Mouse (Mus musculus) embryonic facial prominence, embryonic 10.5 days (tissue): ENCODE data around the gene Ccdc97. TPM values are rescaled to one million over a fixed set of nuclear protein-coding genes. Genes with fewer than 3 reads are reported as not detected.

ENCODE experiments used
- DNase-seq: peaks from one replicate; pipeline ENCODE4 v3.0.0-alpha.2; 2017; ENCODE audit warnings: low spot score
- H3K27ac ChIP-seq: fragments of 300-500 bp; sonication (generic); replicated peaks from 2 replicates; pipeline ENCODE4 v1.5.1; 2016; ENCODE audit warnings: mild to moderate bottlenecking
- H3K27me3 ChIP-seq: fragments of 300-500 bp; sonication (generic); replicated peaks from 2 replicates; pipeline ENCODE4 v1.6.1; 2016; ENCODE audit warnings: low read depth, mild to moderate bottlenecking; ENCODE audit not compliant: poor library complexity, severe bottlenecking
- H3K36me3 ChIP-seq: fragments of 300-500 bp; sonication (generic); replicated peaks from 2 replicates; pipeline ENCODE4 v1.6.1; 2016; ENCODE audit warnings: mild to moderate bottlenecking, moderate library complexity
- H3K4me1 ChIP-seq: fragments of 300-500 bp; sonication (generic); 2 replicates; pipeline ENCODE4 v1.6.1; 2016
- H3K4me3 ChIP-seq: fragments of 300-500 bp; sonication (generic); 2 replicates; pipeline ENCODE4 v1.5.1; 2016; ENCODE audit warnings: mild to moderate bottlenecking, moderate library complexity
- H3K9me3 ChIP-seq: fragments of 300-500 bp; sonication (generic); 2 replicates; pipeline ENCODE4 v1.6.1; 2016; ENCODE audit warnings: mild to moderate bottlenecking
- WGBS: fragments of 180-500 bp; shearing (Covaris S2); methylation state at CpG from one replicate; pipeline ENCODE4 v1.1.7; 2016; 5-methylcytosine and 5-hydroxymethylcytosine counted together
- polyA plus RNA-seq: library from polyadenylated mRNA; unstranded; fragments of >200 nt; fragmentation: Nextera tagmentation; extraction: Ambion mirVana; gene quantifications from 2 replicates; pipeline ENCODE4 v1.2.1, GENCODE M21; 2016

Ccdc97 gene
- polyA plus RNA-seq, 1 experiment from 2014 or later, result 31.6 TPM

GRCm38 (mm10) chr7:25684659-25685058 lies 34.2 kb downstream of the Ccdc97 start:
- Histone ChIP-seq H3K27me3 (peaks cover 57% of the 10 kb centered on the region), H3K4me3 (no peak overlapping the region), H3K4me1 (peaks cover 62% of the 10 kb centered on the region), H3K27ac (no peak overlapping the region), H3K9me3 (no peaks in the 10 kb centered on the region), H3K36me3 (peaks cover 10% of the 10 kb centered on the region; the same call in 1 of the 2 replicates)
- 85% methylated on average over 6 of the region's 6 CpGs for WGBS
- DNase-seq, result no peak

GRCm38 (mm10) chr7:25683474-25684180 lies 35.3 kb downstream of the Ccdc97 start:
- peaks cover 52% of the 10 kb centered on the region for H3K4me1 ChIP-seq
- no peak overlapping the region for H3K4me3 ChIP-seq
- WGBS, result 62% methylated on average over 7 of the region's 7 CpGs
- H3K9me3 ChIP-seq, result no peaks in the 10 kb centered on the region
- no peak for DNase-seq
- H3K27ac ChIP-seq, result no peak overlapping the region
- H3K36me3 ChIP-seq, result peaks cover 10% of the 10 kb centered on the region; the same call in 1 of the 2 replicates
- H3K27me3 ChIP-seq, result peaks cover 57% of the 10 kb centered on the region

- WGBS, result 63% methylated on average over 15 of the region's 15 CpGs
- Histone ChIP-seq H3K4me3 (peak overlapping the region; percentile 77), H3K27ac (peak overlapping the region; percentile 94; the same call in 1 of the 2 replicates)
Observed at GRCm38 (mm10) chr7:25681341-25682231, 37.3 kb downstream of the Ccdc97 start.

GRCm38 (mm10) chr7:25680514-25681258 lies 38.2 kb downstream of the Ccdc97 start, which contains the start of gene B9d2:
Gene B9d2 (plus strand): TSS chr7:25680780.
- Histone ChIP-seq H3K4me3 (peak within 1 kb of the TSS; percentile 77), H3K27ac (peak within 1 kb of the TSS; percentile 94)
- DNase-seq, result peak; percentile 95

More at GRCm38 (mm10) chr7:25681341-25682231, 37.3 kb downstream of the Ccdc97 start:
- Histone ChIP-seq H3K27me3 (peaks cover 48% of the 10 kb centered on the region), H3K36me3 (peaks cover 10% of the 10 kb centered on the region; the same call in 1 of the 2 replicates), H3K9me3 (no peaks in the 10 kb centered on the region), H3K4me1 (peaks cover 32% of the 10 kb centered on the region)
- DNase-seq, result no peak

GRCm38 (mm10) chr7:25679971-25680370 lies 38.9 kb downstream of the Ccdc97 start:
- Histone ChIP-seq H3K27me3 (peaks cover 48% of the 10 kb centered on the region), H3K9me3 (no peaks in the 10 kb centered on the region), H3K27ac (no peak overlapping the region), H3K4me3 (peak overlapping the region; percentile 77), H3K4me1 (peaks cover 20% of the 10 kb centered on the region), H3K36me3 (peaks cover 8% of the 10 kb centered on the region; the same call in 1 of the 2 replicates)
- DNase-seq, result no peak
- 9% methylated on average over 6 of the region's 6 CpGs for WGBS

More at GRCm38 (mm10) chr7:25680514-25681258, 38.2 kb downstream of the Ccdc97 start, which contains the start of gene B9d2:
- WGBS, result under 1% methylated on average over 46 of the region's 46 CpGs
- peaks cover 23% of the 10 kb centered on the region for H3K4me1 ChIP-seq
- H3K9me3 ChIP-seq, result no peaks in the 10 kb centered on the region
- peaks cover 48% of the 10 kb centered on the region for H3K27me3 ChIP-seq
- H3K36me3 ChIP-seq, result peaks cover 8% of the 10 kb centered on the region; the same call in 1 of the 2 replicates

- whole genome bisulfite sequencing, result 89% methylated on average over 7 of the region's 7 CpGs
- Histone ChIP-seq H3K27ac (no peak overlapping the region), H3K4me1 (peaks cover 25% of the 10 kb centered on the region), H3K36me3 (no peaks in the 10 kb centered on the region), H3K4me3 (no peak overlapping the region), H3K9me3 (peaks cover 2% of the 10 kb centered on the region; the same call in 1 of the 2 replicates), H3K27me3 (peaks cover 61% of the 10 kb centered on the region)
- DNase-seq, result no peak
Observed at GRCm38 (mm10) chr7:25677013-25677412, 41.9 kb downstream of the Ccdc97 start.

- no peak overlapping the region for H3K4me3 ChIP-seq
- H3K36me3 ChIP-seq, result no peaks in the 10 kb centered on the region
- DNase-seq, result no peak
- H3K27me3 ChIP-seq, result peaks cover 61% of the 10 kb centered on the region
- no peak overlapping the region for H3K27ac ChIP-seq
- peaks cover 2% of the 10 kb centered on the region; the same call in 1 of the 2 replicates for H3K9me3 ChIP-seq
- WGBS, result 82% methylated on average over 15 of the region's 15 CpGs
- peaks cover 18% of the 10 kb centered on the region for H3K4me1 ChIP-seq
Observed at GRCm38 (mm10) chr7:25676085-25676781, 42.7 kb downstream of the Ccdc97 start.

- H3K27ac ChIP-seq, result no peak overlapping the region
- DNase-seq, result no peak
- peak overlapping the region; percentile 52 for H3K4me3 ChIP-seq
- peaks cover 14% of the 10 kb centered on the region for H3K4me1 ChIP-seq
- peaks cover 2% of the 10 kb centered on the region; the same call in 1 of the 2 replicates for H3K9me3 ChIP-seq
- no peaks in the 10 kb centered on the region for H3K36me3 ChIP-seq
- peaks cover 61% of the 10 kb centered on the region for H3K27me3 ChIP-seq
- WGBS, result 43% methylated on average over 6 of the region's 6 CpGs
Observed at GRCm38 (mm10) chr7:25675405-25675804, 43.5 kb downstream of the Ccdc97 start.

- DNase-seq, result peak; percentile 21
- no peak within 1 kb of the TSS for H3K27ac ChIP-seq
- 3% methylated on average over 29 of the region's 29 CpGs for WGBS
- peaks cover 61% of the 10 kb centered on the region for H3K27me3 ChIP-seq
- H3K4me3 ChIP-seq, result peak within 1 kb of the TSS; percentile 52
- H3K9me3 ChIP-seq, result peaks cover 2% of the 10 kb centered on the region; the same call in 1 of the 2 replicates
- H3K4me1 ChIP-seq, result peaks cover 8% of the 10 kb centered on the region
- H3K36me3 ChIP-seq, result no peaks in the 10 kb centered on the region
Observed at GRCm38 (mm10) chr7:25674719-25675300, 44.1 kb downstream of the Ccdc97 start, which contains the start of gene Tmem91. Gene Tmem91 (minus strand): TSS chr7:25675166.

GRCm38 (mm10) chr7:25674297-25674696 lies 44.6 kb downstream of the Ccdc97 start:
- peaks cover 56% of the 10 kb centered on the region for H3K27me3 ChIP-seq
- peaks cover 8% of the 10 kb centered on the region for H3K4me1 ChIP-seq
- 31% methylated on average over 9 of the region's 9 CpGs for WGBS
- H3K36me3 ChIP-seq, result peaks cover 4% of the 10 kb centered on the region
- H3K27ac ChIP-seq, result no peak overlapping the region
- peak overlapping the region; percentile 52; the same call in 1 of the 2 replicates for H3K4me3 ChIP-seq
- peaks cover 2% of the 10 kb centered on the region; the same call in 1 of the 2 replicates for H3K9me3 ChIP-seq
- no peak for DNase-seq

GRCm38 (mm10) chr7:25672442-25672841 lies 46.4 kb downstream of the Ccdc97 start:
- no peak for DNase-seq
- WGBS, result 54% methylated on average over 4 of the region's 4 CpGs
- Histone ChIP-seq H3K4me1 (peaks cover 8% of the 10 kb centered on the region), H3K4me3 (no peak overlapping the region), H3K27ac (no peak overlapping the region), H3K27me3 (peaks cover 42% of the 10 kb centered on the region), H3K9me3 (peaks cover 2% of the 10 kb centered on the region; the same call in 1 of the 2 replicates), H3K36me3 (peaks cover 23% of the 10 kb centered on the region)
